Mouse (Mus musculus) lung, postnatal 0 days (tissue): ENCODE measurements at regions not wholly inside any gene's neighbourhood (a gene's known extent, or its start where the extent isn't known, plus 50 kb on each side); places are given as distances from the start of the nearest gene placed in this dataset.

Experiments
- ATAC-seq: fragments of 200-750 bp; cut with Nextera tagmentation; 2 replicates; pipeline ENCODE4 v1.8.0; 2017; ENCODE audit warnings: moderate library complexity
- DNase-seq: peaks from one replicate; pipeline ENCODE4 v3.0.0-alpha.2; 2016; ENCODE audit warnings: low spot score
- H3K27ac ChIP-seq: fragments of 300-500 bp; sonication (generic); 2 replicates; pipeline ENCODE4 v1.5.1; 2014; ENCODE audit warnings: antibody characterized with exemption, mild to moderate bottlenecking, low read length, mixed read lengths
- H3K27me3 ChIP-seq: fragments of 300-500 bp; sonication (generic); replicated peaks from 2 replicates; pipeline ENCODE4 v1.6.1; 2014; ENCODE audit warnings: low read length, mixed read lengths; ENCODE audit not compliant: insufficient read depth
- H3K36me3 ChIP-seq: fragments of 300-500 bp; sonication (generic); 2 replicates; pipeline ENCODE4 v1.6.1; 2014; ENCODE audit warnings: low read length, mixed read lengths; ENCODE audit not compliant: insufficient read depth
- H3K4me1 ChIP-seq: fragments of 300-500 bp; sonication (generic); 2 replicates; pipeline ENCODE4 v1.6.1; 2014; ENCODE audit warnings: antibody characterized with exemption, low read depth, low read length, mixed read lengths; ENCODE audit not compliant: insufficient read depth
- H3K4me2 ChIP-seq: fragments of 300-500 bp; sonication (generic); replicated peaks from 2 replicates; pipeline ENCODE4 v1.6.1; 2014; ENCODE audit warnings: low read depth, mild to moderate bottlenecking, low read length, moderate library complexity, mixed read lengths
- H3K4me3 ChIP-seq: fragments of 300-500 bp; sonication (generic); 2 replicates; pipeline ENCODE4 v1.5.1; 2014; ENCODE audit warnings: low read depth, low read length
- H3K9ac ChIP-seq: fragments of 300-500 bp; sonication (generic); replicated peaks from 2 replicates; pipeline ENCODE4 v1.6.1; 2014; ENCODE audit warnings: low read depth, mild to moderate bottlenecking
- H3K9me3 ChIP-seq: fragments of 300-500 bp; sonication (generic); 2 replicates; pipeline ENCODE4 v1.6.1; 2016; ENCODE audit warnings: low read length, mixed read lengths
- CTCF ChIP-seq: IDR thresholded peaks from 2 replicates; pipeline ENCODE4 v1.5.1; 2016; ENCODE audit warnings: antibody characterized with exemption, mild to moderate bottlenecking
- EP300 ChIP-seq: IDR thresholded peaks from 2 replicates; pipeline ENCODE4 v1.6.1; 2016; ENCODE audit warnings: antibody characterized with exemption, mild to moderate bottlenecking, control low read depth
- WGBS: fragments of 180-500 bp; shearing (Covaris S2); extraction: QIAGEN DNeasy Blood & Tissue Kit; methylation state at CpG from one replicate; pipeline ENCODE4 v1.1.7; 2014; 5-methylcytosine and 5-hydroxymethylcytosine counted together

DNA sequence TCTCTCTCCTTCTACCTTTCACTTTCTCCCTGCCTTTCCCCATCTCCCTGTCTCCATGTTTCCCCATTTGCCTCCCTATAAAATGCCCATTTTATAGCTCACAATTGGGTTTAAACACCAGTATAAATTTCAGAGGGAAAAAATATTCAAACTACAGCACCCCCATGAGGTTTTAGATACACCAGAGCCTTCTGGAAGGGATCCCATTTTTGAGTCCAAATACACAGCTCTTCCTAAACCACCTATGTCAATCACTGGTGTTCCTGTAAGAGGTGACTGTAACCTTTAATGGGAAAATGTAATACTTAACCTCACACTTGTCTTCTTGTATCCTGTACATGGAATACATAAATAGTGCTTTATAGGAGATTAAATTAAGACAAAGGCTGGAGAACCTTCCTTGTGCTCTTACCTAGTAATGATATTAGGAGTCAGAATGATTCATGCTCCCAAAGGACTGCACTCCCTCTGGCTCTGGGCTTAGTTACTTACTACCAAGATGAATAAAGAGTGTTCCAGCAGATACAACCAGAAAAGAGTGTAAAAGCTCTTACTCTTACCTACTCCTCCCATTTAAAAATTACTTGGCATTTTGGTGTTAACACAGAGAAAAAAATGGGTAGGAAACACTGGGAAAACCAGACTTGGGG is 538.7 kb upstream of the Cdh11 start:
- Histone ChIP-seq H3K9me3 (no peaks in the 10 kb centered on the region), H3K36me3 (no peaks in the 10 kb centered on the region), H3K9ac (no peak overlapping the region), H3K4me2 (no peak overlapping the region), H3K27me3 (no peaks in the 10 kb centered on the region), H3K4me1 (no peaks in the 10 kb centered on the region), H3K4me3 (no peak overlapping the region), H3K27ac (no peak overlapping the region)
- ATAC-seq (no peak), DNase-seq (no peak)
- TF ChIP-seq EP300 (no peak), CTCF (no peak)

DNA sequence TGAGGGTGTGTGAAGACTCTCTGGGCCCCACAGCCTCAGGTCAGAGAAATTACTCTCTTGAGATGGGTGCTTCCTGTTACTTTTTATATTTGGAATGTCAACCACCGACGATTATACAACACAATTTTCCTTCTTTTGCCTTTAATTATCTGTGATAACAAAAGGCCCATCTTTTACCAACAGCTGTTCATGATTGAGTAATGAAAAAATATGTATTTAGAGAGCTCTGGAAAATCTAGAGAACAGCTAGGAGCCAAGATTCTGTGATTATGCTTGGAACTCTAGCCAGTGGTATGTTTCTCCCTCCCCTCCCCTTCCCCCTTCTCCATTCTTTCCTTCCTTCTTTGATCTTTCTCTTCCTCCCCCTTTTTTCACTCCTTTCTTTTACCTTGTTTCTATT is 546.0 kb upstream of the Cdh11 start:
- no peaks in the 10 kb centered on the region for H3K9me3 ChIP-seq
- WGBS, result 40% methylated on average over 2 of the region's 2 CpGs
- peak; percentile 80 for DNase-seq
- H3K27me3 ChIP-seq, result no peaks in the 10 kb centered on the region
- no peaks in the 10 kb centered on the region for H3K36me3 ChIP-seq
- no peak for TF ChIP-seq CTCF
- peak; percentile 72 for TF ChIP-seq EP300
- H3K27ac ChIP-seq, result no peak overlapping the region
- ATAC-seq, result peak; percentile 68
- no peaks in the 10 kb centered on the region for H3K4me1 ChIP-seq
- no peak overlapping the region for H3K4me3 ChIP-seq
- H3K4me2 ChIP-seq, result no peak overlapping the region
- H3K9ac ChIP-seq, result no peak overlapping the region

GRCm38 (mm10) chr8:103337314-103337713 is 551.9 kb upstream of the Cdh11 start:
- DNase-seq, result no peak
- Histone ChIP-seq H3K4me1 (no peaks in the 10 kb centered on the region), H3K27ac (no peak overlapping the region), H3K4me2 (no peak overlapping the region), H3K27me3 (no peaks in the 10 kb centered on the region), H3K9ac (no peak overlapping the region), H3K36me3 (no peaks in the 10 kb centered on the region), H3K9me3 (no peaks in the 10 kb centered on the region), H3K4me3 (no peak overlapping the region)
- 85% methylated on average over 3 of the region's 3 CpGs for WGBS
- no peak for TF ChIP-seq EP300
- TF ChIP-seq CTCF, result no peak
- ATAC-seq, result no peak

GRCm38 (mm10) chr8:103339042-103339441 is 553.6 kb upstream of the Cdh11 start:
- Histone ChIP-seq H3K4me2 (no peak overlapping the region), H3K4me3 (no peak overlapping the region), H3K36me3 (no peaks in the 10 kb centered on the region), H3K27ac (no peak overlapping the region), H3K27me3 (no peaks in the 10 kb centered on the region), H3K9me3 (no peaks in the 10 kb centered on the region), H3K4me1 (no peaks in the 10 kb centered on the region), H3K9ac (no peak overlapping the region)
- peak; percentile 18 for DNase-seq
- 68% methylated on average over 2 of the region's 2 CpGs for WGBS
- TF ChIP-seq EP300 (no peak), CTCF (no peak)
- no peak; the same call in 1 of the 2 replicates for ATAC-seq

- Histone ChIP-seq H3K4me3 (no peak overlapping the region), H3K27me3 (no peaks in the 10 kb centered on the region), H3K9ac (no peak overlapping the region), H3K4me2 (no peak overlapping the region), H3K9me3 (no peaks in the 10 kb centered on the region), H3K27ac (no peak overlapping the region), H3K4me1 (no peaks in the 10 kb centered on the region), H3K36me3 (no peaks in the 10 kb centered on the region)
- TF ChIP-seq EP300 (no peak), CTCF (no peak)
- ATAC-seq (no peak), DNase-seq (no peak)
- WGBS, result 90% methylated on average over 5 of the region's 5 CpGs
These were observed 554.5 kb upstream of the Cdh11 start for GRCm38 (mm10) chr8:103339951-103340350.

GRCm38 (mm10) chr8:103343891-103344290 is 558.4 kb upstream of the Cdh11 start:
- DNase-seq (no peak), ATAC-seq (no peak)
- Histone ChIP-seq H3K4me3 (no peak overlapping the region), H3K27me3 (no peaks in the 10 kb centered on the region), H3K36me3 (no peaks in the 10 kb centered on the region), H3K9ac (no peak overlapping the region), H3K27ac (no peak overlapping the region), H3K4me1 (no peaks in the 10 kb centered on the region), H3K4me2 (no peak overlapping the region), H3K9me3 (no peaks in the 10 kb centered on the region)
- no peak for TF ChIP-seq EP300
- TF ChIP-seq CTCF, result no peak
- WGBS, result 78% methylated on average over 3 of the region's 3 CpGs

DNA sequence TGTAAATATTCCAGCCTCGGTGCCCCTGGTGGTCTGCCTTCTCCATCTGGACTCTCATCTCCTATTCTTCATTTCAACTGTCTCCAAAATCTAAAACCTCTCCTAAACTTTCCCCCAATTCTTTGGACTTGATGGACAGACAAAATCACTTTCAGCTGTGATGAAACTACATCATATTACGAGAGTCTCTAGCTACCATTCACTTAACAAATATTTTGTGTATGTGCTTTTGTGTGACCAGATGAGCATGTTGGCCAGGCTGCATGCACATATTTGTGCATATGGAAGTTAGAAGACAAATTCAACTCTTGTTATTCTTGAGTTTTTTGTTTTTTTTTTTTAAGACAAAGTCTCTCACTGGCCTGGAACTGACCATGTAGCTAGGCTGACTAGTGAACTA is 559.4 kb upstream of the Cdh11 start:
- TF ChIP-seq CTCF, result no peak
- TF ChIP-seq EP300, result no peak

More for the DNA sequence above, 559.4 kb upstream of the Cdh11 start:
- Histone ChIP-seq H3K9me3 (no peaks in the 10 kb centered on the region), H3K4me3 (no peak overlapping the region), H3K27ac (no peak overlapping the region), H3K4me1 (no peaks in the 10 kb centered on the region), H3K27me3 (no peaks in the 10 kb centered on the region), H3K4me2 (no peak overlapping the region), H3K36me3 (no peaks in the 10 kb centered on the region), H3K9ac (no peak overlapping the region)
- WGBS, result 72% methylated on average over 2 of the region's 2 CpGs
- ATAC-seq (no peak), DNase-seq (no peak)
